Mouse (Mus musculus) thymus, postnatal 4 days (tissue): Measurements from ENCODE around the gene E130114P18Rik.
A peak's percentile ranks its signal among the peaks of the same experiment; 100 is the strongest.

Experiments
- DNase-seq: peaks from one replicate; pipeline ENCODE4 v3.0.0; 2021

E130114P18Rik gene

DNA sequence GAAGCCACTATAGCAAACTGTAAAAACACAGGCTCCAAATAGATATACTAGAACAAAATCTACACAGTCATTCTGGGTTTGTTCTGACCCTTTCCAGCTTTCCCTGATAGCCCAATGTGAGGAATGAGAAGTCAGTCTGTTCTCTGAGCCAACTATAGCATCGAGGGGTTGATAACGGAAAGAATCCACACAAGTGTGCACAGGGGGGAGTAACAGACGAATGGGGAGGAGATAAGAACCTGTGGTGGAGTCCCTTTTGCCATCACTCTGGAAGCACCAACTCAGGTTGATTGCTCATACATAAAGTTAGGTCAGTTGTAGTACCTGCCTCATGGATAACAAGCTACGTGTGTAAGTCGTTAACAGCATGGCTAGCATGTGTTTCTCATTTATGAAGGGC is 184.0 kb downstream of the E130114P18Rik start:
- no peak for DNase-seq

DNA sequence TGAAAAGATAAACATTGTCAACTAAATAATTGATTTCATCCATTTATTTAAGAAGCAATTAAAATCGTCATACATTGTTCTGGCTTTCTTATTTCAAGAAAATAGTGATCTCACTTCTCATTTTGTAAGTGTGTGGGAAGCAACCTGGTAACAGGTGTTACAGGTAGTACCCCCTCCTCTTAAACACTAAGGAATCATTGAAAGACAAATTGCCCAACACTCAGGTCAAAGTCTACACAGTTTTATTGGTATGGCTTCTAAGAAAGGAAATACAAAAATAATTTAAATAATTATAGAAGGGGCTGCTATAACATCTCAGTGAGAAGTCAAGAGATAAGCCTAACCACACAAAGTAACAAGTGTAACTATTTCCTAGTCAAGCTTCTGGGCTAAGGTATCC is 188.1 kb downstream of the E130114P18Rik start:
- DNase-seq: no peak

DNA sequence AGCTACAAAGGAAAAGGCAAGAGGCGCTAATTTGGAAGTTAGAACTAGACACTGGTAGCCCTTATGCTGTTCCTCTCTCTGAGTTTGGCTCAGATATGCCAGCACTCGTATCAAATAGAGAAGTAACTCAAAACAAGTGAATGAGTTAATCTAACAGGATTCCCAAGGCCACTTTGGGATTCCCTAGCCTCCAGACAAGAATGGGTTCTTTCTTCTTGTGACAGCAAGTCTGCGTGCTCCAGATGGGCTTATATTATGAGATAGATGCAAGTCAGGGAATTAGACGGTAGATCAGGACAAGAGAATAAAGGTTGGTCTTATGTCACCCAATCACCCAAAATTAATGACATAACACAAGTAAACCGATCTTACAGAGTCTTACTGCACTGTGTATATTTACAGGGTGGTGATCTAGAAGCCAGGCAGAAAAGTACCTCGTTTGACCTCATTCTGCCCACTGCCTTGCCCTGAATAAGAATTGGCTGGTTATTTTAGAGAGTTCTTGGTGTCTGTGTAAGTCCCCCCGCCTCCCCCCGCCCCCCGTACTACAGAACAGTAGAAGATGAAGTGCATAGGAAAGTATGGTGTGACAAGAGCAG is 190.4 kb downstream of the E130114P18Rik start:
- no peak for DNase-seq

DNA sequence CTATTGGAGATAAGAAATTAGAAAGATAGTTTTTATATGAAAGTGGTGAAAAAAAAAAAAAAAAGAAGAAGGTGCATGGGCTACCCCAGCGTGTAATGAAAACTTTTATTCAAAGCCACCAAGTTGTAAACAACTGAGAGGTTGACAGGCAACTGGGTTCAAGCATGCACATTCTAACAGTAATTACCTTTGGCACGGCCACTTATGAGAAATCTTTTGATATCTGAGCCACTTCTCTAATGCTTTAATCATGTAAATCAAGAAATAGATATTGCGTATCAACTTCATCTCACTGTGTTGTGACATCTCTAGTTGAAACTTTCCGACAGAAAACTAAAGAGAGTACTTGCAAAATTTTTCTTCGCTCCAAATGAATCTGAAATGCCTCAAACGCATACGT is 192.7 kb downstream of the E130114P18Rik start:
- DNase-seq: no peak

GRCm38 (mm10) chr4:97584445-97585130 is 193.3 kb downstream of the E130114P18Rik start:
- DNase-seq: no peak

DNA sequence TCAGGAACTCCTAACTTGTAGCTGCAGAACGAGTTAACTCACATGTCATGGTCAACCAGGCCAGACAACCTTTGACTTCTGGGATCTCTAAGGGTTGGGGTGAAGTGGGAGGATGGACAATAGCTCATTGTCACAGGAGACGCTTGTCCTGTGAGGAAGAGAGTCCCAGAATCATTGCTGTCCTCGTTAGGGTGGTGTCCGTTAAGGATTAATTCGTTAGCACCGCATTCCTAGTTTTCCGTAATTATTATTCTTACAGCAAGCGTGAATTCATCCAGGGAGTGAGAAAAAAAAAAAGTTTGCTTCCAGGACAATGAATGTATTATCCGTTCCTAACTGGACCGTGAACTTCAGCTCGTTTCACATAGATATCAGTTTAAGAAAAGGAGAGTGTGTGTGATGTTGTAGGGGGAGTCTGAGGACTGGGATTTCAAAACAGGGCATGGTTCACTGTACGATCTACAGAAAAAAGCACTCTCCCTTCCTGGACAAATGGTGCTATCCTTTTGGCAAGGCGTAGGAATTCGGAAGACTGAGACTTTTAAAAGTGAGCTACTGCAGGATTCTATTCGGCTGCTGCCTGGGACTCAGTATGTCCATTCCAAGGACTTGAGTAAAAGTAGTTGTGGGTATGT is 195.0 kb downstream of the E130114P18Rik start:
- DNase-seq: no peak

- DNase-seq: no peak
Observed at GRCm38 (mm10) chr4:97582064-97582415, 195.8 kb downstream of the E130114P18Rik start.

GRCm38 (mm10) chr4:97581314-97582063 is 196.4 kb downstream of the E130114P18Rik start:
- no peak for DNase-seq

DNA sequence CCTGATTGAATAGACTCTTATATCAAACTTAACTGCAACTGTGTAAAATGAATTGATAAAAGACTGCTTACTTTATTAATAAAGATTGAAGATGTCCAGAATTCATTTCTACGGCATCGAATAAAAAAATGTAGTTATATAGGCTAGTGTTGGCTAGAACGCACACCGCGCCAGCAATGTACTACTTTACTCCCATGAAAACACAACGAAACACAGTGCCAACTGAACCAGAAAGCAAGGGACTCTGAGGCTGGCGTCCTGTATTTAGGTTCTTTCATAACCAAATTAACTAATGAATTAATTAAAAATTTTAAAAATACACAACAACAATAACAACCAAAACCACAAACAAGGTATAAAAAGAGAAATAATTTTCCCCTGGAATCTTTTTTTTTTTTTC is 197.0 kb downstream of the E130114P18Rik start:
- DNase-seq: no peak

DNA sequence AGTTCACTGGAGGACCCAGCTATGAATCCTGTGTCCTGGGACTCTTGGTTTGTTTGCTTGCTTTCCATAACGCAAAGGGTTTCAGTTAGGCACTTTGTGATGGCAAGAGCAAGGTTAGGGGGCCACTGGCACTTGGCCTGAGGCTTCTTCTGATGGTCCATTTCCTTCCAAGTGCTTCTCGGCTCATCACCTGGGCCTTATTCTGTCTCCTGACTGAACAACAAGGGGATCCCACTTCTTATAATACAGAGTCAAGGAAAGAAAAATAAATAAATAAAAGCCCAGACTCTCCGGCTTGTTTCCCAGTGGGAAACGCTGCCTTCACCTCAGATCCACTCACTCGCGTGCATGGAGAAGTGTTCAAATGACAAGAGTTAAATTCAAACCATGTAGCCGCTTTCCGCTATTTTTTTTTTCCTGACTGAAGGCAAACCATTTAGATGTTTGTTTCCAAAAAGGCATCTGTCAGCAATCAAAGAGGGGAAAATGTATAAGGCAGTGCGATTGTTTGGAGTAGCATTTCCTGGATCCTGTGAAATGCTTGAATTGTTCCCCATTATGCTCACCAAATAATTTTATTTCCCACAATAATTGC is 199.2 kb downstream of the E130114P18Rik start:
- no peak for DNase-seq

GRCm38 (mm10) chr4:97577431-97577830 is 200.4 kb downstream of the E130114P18Rik start:
- no peak for DNase-seq

- no peak for DNase-seq
Observed at GRCm38 (mm10) chr4:97575447-97575846, 202.4 kb downstream of the E130114P18Rik start.

DNA sequence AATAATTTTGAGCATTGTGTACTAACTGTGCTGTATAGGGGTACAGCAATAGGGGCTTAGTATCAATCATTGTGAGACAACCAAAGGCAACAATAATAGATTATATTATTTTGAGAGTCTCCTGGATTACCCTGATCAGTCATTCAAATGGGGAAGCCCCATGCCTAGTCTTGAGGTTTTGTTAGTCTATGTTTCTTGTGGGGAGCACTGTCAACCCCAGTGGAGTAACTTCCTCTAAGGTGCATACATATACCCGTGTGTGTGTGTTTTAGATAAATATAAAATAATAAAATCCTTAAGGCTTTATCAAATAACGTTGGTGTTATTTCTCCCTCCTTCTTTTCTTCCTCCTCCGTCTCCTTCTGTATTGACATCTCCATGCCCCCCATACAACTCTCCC is 208.6 kb downstream of the E130114P18Rik start:
- no peak for DNase-seq

DNA sequence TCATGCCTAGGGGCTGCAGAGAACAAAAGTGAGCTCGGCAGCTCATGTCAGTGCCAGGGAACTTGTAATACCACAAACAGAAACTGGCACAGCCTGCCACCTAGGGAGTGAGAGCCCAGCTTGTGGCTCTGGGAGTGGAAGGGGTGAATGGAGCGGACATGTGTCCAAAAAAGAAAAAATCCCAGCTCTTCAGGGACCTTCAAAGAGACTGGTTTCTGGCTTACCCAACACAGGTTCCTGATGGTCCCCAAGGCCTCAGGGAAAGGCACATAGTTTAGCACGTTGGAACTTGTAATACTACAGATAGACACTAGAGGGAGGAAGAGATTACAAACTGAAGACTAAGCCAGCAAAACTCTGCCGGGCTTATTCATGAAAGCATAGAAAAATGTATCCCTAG is 213.2 kb downstream of the E130114P18Rik start:
- DNase-seq: peak; percentile 7

DNA sequence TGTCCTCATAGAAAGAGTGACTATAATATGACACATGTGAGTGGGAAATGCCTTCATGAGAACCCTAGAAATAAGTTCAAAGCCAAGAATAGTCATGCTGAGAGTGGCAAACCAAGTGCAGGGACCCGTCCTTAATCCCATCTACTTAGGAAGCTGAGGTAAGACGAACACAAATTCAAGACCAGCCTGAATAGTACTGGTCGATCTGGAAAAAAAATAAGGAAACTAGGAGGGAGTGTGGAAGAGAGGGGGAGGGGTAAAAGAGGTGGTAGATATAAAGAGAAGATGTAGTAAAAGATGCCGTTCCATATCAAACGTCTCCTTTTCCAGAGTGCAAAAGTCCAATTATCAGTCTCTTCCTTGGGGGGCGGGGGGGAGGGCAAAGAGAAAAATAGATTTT is 213.7 kb downstream of the E130114P18Rik start:
- DNase-seq: no peak

DNA sequence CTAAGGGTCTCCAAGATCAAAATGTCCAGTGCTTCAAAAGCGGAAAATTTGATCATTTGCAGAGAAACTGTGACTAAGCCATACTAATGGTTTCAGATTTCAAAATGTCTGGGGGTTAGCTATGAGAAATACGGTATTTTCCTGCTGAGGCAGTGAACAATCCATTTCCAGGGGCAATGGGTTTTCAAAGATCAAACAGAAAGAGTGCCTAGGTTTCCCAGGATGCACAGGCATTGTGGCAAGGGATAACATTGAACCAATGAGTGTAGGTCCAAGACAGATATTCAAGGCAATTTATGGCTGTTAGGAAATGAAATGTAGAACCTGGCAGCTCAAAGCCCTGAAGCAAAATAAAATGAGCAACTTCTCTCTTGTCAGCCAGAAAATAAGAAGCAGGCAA is 220.3 kb downstream of the E130114P18Rik start:
- DNase-seq: no peak

DNA sequence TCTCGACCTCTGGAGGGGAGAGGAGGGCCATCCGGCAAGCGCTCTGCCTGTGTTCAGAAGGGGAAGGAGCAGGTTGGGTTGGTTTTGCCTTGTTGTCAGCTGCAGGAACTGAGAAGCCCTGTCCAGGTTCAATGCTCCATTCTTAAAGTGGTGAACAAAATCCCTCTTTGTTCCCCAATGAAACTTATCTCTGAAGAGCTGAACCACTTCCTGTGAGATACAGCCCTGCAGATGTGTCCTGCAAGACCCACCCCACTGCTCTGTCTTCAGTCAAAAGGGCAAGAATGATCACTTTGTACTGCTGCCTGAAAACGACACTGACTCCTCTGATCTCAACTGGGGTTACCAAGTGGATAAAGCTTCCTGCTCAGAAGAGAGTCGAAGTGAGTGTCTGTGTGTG is 233.9 kb downstream of the E130114P18Rik start:
- peak; percentile 9 for DNase-seq

DNA sequence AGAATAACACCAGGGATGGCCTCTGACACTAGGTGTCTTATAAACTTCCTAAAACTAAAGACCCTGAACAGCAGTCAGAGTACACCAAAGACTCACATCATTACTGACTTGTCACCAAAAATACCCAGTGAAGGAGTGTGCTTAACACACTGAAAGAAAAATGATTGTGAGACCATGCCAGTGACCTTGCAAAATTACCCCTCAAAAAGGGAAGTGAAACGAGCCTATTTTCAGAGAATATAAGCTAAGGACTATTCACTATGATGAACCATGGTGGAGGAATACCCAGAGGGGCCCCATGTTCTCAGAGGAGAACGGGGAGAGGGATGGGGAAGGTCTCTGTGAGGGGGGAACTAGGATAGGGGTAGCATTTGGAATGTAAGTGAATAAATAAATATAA is 245.8 kb downstream of the E130114P18Rik start:
- no peak for DNase-seq

DNA sequence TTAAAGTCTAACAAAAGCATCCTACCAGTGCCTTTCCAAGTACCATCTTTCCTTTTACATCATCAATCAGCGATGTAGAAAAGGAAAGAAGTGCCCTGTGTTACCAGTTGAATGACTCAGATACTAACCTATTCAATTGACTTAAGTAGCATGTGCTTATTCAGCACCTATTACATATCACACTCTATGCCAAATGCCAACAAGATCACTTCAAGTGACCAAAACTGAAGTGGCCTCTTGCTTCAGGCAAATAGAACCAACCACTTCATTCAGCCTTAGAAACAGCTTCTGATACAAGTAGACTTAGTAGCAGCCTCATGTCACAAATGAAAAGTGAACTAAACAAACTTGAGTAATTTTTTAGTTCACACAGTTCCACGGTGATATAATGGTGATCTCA is 249.4 kb downstream of the E130114P18Rik start:
- DNase-seq: no peak
